Mouse (Mus musculus): ENCODE measurements around the gene Itgal. TPM values are rescaled to one million over a fixed set of nuclear protein-coding genes. Genes with fewer than 3 reads are reported as not detected.

Itgal gene
- polyA plus RNA-seq, 1 experiment from 2014 or later, result 6.8 TPM

DNA sequence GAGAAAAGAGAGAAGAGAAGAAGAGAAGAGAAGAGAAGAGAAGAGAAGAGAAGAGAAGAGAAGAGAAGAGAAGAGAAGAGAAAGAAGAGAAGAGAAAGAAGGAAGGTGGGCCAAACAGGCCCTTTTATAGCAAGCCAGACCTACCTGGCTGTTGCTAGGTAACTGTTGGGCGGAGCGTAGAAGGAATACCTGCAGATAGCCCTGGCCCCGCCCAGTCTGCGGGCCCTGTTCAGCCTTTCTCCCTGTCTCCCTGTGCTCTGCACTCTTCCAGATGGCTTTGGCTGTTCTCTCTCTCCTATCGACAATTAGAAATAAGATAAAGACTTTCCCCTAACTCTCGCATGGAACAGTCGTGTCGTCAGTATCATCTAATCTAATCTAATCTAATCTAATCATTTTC lies 50.6 kb downstream of the Itgal start:
- Histone ChIP-seq H3K36me3 (replicated peaks; ENCODE audit: insufficient read depth, low read length) (no peaks in the 10 kb centered on the region), H3K4me3 (ENCODE audit: low read depth, low read length) (peak overlapping the region; percentile 88), H3K27me3 (ENCODE audit: insufficient read depth, low read length) (no peaks in the 10 kb centered on the region), H3K4me2 (ENCODE audit: low read depth, low read length) (peak overlapping the region; percentile 75), H3K9me3 (ENCODE audit: low read length) (no peaks in the 10 kb centered on the region), H3K4me1 (ENCODE audit: insufficient read depth) (peaks cover 15% of the 10 kb centered on the region; the same call in 1 of the 2 replicates), H3K9ac (replicated peaks) (no peak overlapping the region; the same call in 1 of the 2 replicates), H3K27ac (ENCODE audit: low read depth) (peak overlapping the region; percentile 88)
- TF ChIP-seq EP300 (IDR thresholded peaks at IDR 0.05; ENCODE audit: low read depth) (no peak), CTCF (IDR thresholded peaks at IDR 0.05; ENCODE audit: low read depth) (no peak)
- DNase-seq, result peak; percentile 38
- 32% methylated on average over 8 of the region's 8 CpGs for WGBS (ENCODE audit: insufficient replicate concordance)
- no peak for ATAC-seq

DNA sequence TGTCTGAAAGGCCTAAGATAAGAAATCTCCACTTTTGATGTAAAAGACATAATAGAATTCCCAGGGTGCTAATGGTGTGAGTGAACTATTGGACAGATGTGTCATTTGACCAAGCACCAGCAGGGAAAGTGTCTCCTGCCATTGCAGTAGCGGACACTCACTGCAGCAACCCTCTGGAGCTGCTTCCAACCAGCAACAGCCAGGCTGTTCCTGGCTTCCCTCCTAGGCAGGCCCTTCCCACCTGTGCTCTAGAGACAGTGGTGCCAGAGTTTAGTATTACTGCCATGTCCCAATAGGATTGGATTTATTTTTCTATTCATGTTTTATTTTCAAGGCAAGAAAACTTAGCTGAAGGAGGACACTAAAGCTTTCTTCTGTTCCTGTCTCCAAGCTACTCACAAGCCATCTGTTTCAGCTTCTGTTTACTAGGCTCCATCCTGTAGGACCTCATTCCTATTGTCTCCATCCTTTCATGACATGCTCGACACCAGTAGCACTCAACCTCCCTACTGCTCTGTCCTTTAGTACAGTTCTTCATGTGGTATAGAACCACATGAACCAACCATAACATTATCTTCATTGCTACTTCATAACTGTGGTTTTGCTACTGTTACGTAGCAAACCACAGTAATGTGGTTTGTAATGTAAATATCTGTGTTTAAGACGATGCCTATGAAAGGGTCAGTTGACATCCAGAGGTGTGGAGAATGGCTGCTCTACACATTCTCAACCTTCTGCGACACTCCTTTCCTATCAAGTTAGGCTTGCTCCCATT lies 55.4 kb downstream of the Itgal start:
- Histone ChIP-seq H3K27me3 (ENCODE audit: insufficient read depth, low read length) (no peaks in the 10 kb centered on the region), H3K4me3 (ENCODE audit: low read depth, low read length) (no peak overlapping the region), H3K27ac (ENCODE audit: low read depth) (no peak overlapping the region), H3K9me3 (ENCODE audit: low read length) (no peaks in the 10 kb centered on the region), H3K36me3 (replicated peaks; ENCODE audit: insufficient read depth, low read length) (no peaks in the 10 kb centered on the region), H3K9ac (replicated peaks) (no peak overlapping the region), H3K4me2 (ENCODE audit: low read depth, low read length) (no peak overlapping the region), H3K4me1 (ENCODE audit: insufficient read depth) (peaks cover 10% of the 10 kb centered on the region; the same call in 1 of the 2 replicates)
- 54% methylated on average over 5 of the region's 5 CpGs for WGBS (ENCODE audit: insufficient replicate concordance)
- no peak for TF ChIP-seq EP300 (IDR thresholded peaks at IDR 0.05; ENCODE audit: low read depth)
- TF ChIP-seq CTCF (IDR thresholded peaks at IDR 0.05; ENCODE audit: low read depth), result no peak
- ATAC-seq (no peak), DNase-seq (no peak)

DNA sequence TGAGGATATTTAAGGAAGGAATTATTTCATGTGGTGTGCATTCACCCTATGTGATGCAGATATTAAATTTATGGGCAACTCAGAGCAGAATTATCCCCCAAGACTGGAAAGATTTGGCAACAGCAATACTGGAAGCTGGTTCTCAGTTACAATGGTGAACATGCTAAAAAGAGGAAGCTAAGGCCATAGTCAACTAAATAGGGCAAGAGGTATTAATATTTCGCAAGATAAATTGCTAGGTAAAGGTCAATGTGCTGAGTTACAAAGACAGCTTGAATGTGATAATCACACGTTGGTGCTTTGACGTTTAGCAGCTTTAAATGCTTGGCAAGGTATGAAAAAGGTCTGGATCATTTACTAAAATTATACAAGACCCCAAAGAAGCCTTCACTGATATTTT lies 59.7 kb downstream of the Itgal start:
- Histone ChIP-seq H3K4me1 (ENCODE audit: insufficient read depth) (0 out of 2 replicates have a peak, but pooled peaks cover 2% of the 10 kb centered on the region), H3K4me3 (ENCODE audit: low read depth, low read length) (no peak overlapping the region), H3K27me3 (ENCODE audit: insufficient read depth, low read length) (no peaks in the 10 kb centered on the region), H3K9me3 (ENCODE audit: low read length) (no peaks in the 10 kb centered on the region), H3K27ac (ENCODE audit: low read depth) (no peak overlapping the region), H3K36me3 (replicated peaks; ENCODE audit: insufficient read depth, low read length) (no peaks in the 10 kb centered on the region), H3K4me2 (ENCODE audit: low read depth, low read length) (no peak overlapping the region), H3K9ac (replicated peaks) (no peak overlapping the region)
- no peak; the same call in 1 of the 2 replicates for ATAC-seq
- TF ChIP-seq CTCF (IDR thresholded peaks at IDR 0.05; ENCODE audit: low read depth) (no peak), EP300 (IDR thresholded peaks at IDR 0.05; ENCODE audit: low read depth) (no peak)
- DNase-seq, result no peak
- 39% methylated on average over 3 of the region's 3 CpGs for WGBS (ENCODE audit: insufficient replicate concordance)

DNA sequence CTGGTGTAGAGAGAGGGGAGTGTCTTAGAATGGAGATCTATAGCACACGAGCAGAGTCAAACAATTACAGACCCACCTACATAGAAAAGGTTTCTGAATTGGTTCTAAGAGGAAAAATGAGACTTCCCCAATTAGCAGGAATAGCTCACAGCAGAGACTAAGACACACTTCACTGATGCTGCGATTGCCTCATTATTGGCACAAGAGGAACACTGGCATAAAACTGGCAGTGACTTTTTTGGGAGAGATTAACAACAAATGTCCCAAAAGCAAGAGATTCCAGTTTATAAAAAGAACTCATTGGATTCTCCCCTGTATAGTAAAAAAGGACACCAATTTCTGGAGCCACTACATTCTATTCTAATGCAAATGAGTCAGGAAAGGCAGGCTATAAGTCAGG lies 61.8 kb downstream of the Itgal start:
- DNase-seq, result no peak
- no peaks in the 10 kb centered on the region for H3K9me3 ChIP-seq (ENCODE audit: low read length)
- WGBS (ENCODE audit: insufficient replicate concordance), result 60% methylated on average over 2 of the region's 2 CpGs
- H3K9ac ChIP-seq (replicated peaks), result no peak overlapping the region
- TF ChIP-seq EP300 (IDR thresholded peaks at IDR 0.05; ENCODE audit: low read depth) (no peak), CTCF (IDR thresholded peaks at IDR 0.05; ENCODE audit: low read depth) (no peak)
- H3K27me3 ChIP-seq (ENCODE audit: insufficient read depth, low read length), result no peaks in the 10 kb centered on the region
- H3K4me3 ChIP-seq (ENCODE audit: low read depth, low read length), result no peak overlapping the region
- H3K4me1 ChIP-seq (ENCODE audit: insufficient read depth), result 0 out of 2 replicates have a peak, but pooled peaks cover 2% of the 10 kb centered on the region
- no peak for ATAC-seq
- H3K36me3 ChIP-seq (replicated peaks; ENCODE audit: insufficient read depth, low read length), result no peaks in the 10 kb centered on the region
- H3K27ac ChIP-seq (ENCODE audit: low read depth), result no peak overlapping the region
- no peak overlapping the region for H3K4me2 ChIP-seq (ENCODE audit: low read depth, low read length)

DNA sequence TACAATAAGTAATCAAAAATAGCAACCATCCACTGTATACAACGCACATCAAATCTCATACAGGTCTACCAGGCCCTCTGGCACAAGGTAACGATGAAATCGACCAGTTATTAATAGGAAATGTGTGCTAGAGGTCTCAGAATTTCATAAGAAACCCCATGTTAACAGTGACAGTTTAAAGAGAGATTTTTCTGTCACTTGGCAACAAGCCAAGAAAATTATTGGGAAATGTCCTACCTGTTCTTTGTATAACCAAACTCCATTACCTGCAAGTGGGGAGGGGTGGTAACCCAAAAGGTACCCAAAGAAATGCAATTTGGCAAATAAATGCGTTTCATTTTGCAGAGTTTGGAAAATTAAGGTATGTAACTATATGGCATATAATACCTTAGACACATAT lies 62.4 kb downstream of the Itgal start:
- no peak for ATAC-seq
- no peaks in the 10 kb centered on the region for H3K27me3 ChIP-seq (ENCODE audit: insufficient read depth, low read length)
- TF ChIP-seq CTCF (IDR thresholded peaks at IDR 0.05; ENCODE audit: low read depth) (no peak), EP300 (IDR thresholded peaks at IDR 0.05; ENCODE audit: low read depth) (no peak)
- no peaks in the 10 kb centered on the region for H3K36me3 ChIP-seq (replicated peaks; ENCODE audit: insufficient read depth, low read length)
- 59% methylated on average over 4 of the region's 4 CpGs for WGBS (ENCODE audit: insufficient replicate concordance)
- H3K9me3 ChIP-seq (ENCODE audit: low read length), result no peaks in the 10 kb centered on the region
- no peak for DNase-seq
- H3K9ac ChIP-seq (replicated peaks), result no peak overlapping the region
- H3K4me1 ChIP-seq (ENCODE audit: insufficient read depth), result 0 out of 2 replicates have a peak, but pooled peaks cover 4% of the 10 kb centered on the region
- no peak overlapping the region for H3K27ac ChIP-seq (ENCODE audit: low read depth)
- H3K4me3 ChIP-seq (ENCODE audit: low read depth, low read length), result no peak overlapping the region
- H3K4me2 ChIP-seq (ENCODE audit: low read depth, low read length), result no peak overlapping the region

DNA sequence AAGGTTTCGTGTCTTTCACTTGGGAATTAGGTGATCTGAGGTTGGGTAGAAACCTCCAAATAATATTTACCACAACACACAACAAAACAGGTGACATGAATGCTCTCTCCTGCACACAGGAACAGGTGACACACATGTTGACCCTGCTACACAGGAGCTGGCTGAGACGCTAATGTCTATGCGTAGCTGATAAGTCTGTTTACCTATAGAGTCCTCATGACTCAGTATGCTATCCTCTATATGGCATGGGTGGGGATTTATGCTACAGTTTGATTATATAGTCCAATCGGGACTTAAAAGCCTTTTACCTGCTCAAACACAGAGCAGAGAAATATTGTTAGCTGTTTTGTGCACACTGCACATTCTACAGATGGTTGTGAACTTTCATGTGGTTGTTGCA lies 64.2 kb downstream of the Itgal start:
- no peaks in the 10 kb centered on the region for H3K36me3 ChIP-seq (replicated peaks; ENCODE audit: insufficient read depth, low read length)
- no peak overlapping the region for H3K27ac ChIP-seq (ENCODE audit: low read depth)
- no peaks in the 10 kb centered on the region for H3K27me3 ChIP-seq (ENCODE audit: insufficient read depth, low read length)
- TF ChIP-seq EP300 (IDR thresholded peaks at IDR 0.05; ENCODE audit: low read depth), result no peak
- TF ChIP-seq CTCF (IDR thresholded peaks at IDR 0.05; ENCODE audit: low read depth), result no peak
- no peak for DNase-seq
- 58% methylated on average over 4 of the region's 4 CpGs for WGBS (ENCODE audit: insufficient replicate concordance)
- no peak overlapping the region for H3K4me2 ChIP-seq (ENCODE audit: low read depth, low read length)
- H3K4me3 ChIP-seq (ENCODE audit: low read depth, low read length), result no peak overlapping the region
- H3K9ac ChIP-seq (replicated peaks), result no peak overlapping the region
- H3K9me3 ChIP-seq (ENCODE audit: low read length), result no peaks in the 10 kb centered on the region
- H3K4me1 ChIP-seq (ENCODE audit: insufficient read depth), result 0 out of 2 replicates have a peak, but pooled peaks cover 5% of the 10 kb centered on the region
- ATAC-seq, result no peak
